8 mouse cellular contexts compared by ENCODE assay signal in genomic region chr2:180456705-180457104, GRCm38 (mm10). TPM values are rescaled to one million over a fixed set of nuclear protein-coding genes. Genes with fewer than 3 reads are reported as not detected.
DNase-seq lines count a peak whose midpoint lies in the region; ATAC-seq and TF ChIP-seq lines count a peak whose summit lies in the region.

No protein-coding gene starts in this region.

- ATAC-seq in forebrain, embryonic 14.5 days, result no peak
- ATAC-seq in liver, embryonic 16.5 days (ENCODE audit: low read depth), result no peak
- no peak for ATAC-seq in CD4-positive, CD25-positive, alpha-beta regulatory T cell, adult 4 months

- no peak for DNase-seq in heart, embryonic 10.5 days (ENCODE audit: low spot score)
- DNase-seq in heart, adult 8-10 months (ENCODE audit: low spot score), result no peak
- no peak for DNase-seq in forebrain, embryonic 14.5 days (ENCODE audit: low spot score)
- peak; percentile 46 for DNase-seq in thymus, postnatal 14 days
- DNase-seq in retina, postnatal 1 day, result no peak

- no peak for TF ChIP-seq EP300 in ES-Bruce4 (IDR thresholded peaks at IDR 0.05; ENCODE audit: insufficient read depth, low read depth, low read length)

- peak overlapping the region; percentile 73; the same call in 1 of the 2 replicates for H3K27ac ChIP-seq in heart, embryonic 10.5 days
- no peak overlapping the region for H3K27ac ChIP-seq in ES-Bruce4 (ENCODE audit: insufficient read depth, low read length)
- H3K27ac ChIP-seq in forebrain, embryonic 14.5 days (ENCODE audit: low read depth, low read length), result no peak overlapping the region
- no peak overlapping the region for H3K27ac ChIP-seq in liver, embryonic 16.5 days (ENCODE audit: low read length)

- peaks cover 57% of the 10 kb centered on the region for H3K27me3 ChIP-seq in heart, embryonic 10.5 days (ENCODE audit: insufficient read depth, poor library complexity, severe bottlenecking)
- H3K27me3 ChIP-seq in ES-Bruce4 (ENCODE audit: control insufficient read depth, insufficient read depth, low read length, poor library complexity, severe bottlenecking), result no peaks in the 10 kb centered on the region
- no peaks in the 10 kb centered on the region; the same call in 1 of the 2 replicates for H3K27me3 ChIP-seq in forebrain, embryonic 14.5 days (replicated peaks; ENCODE audit: control insufficient read depth, insufficient read depth, low read length)
- H3K27me3 ChIP-seq in liver, embryonic 16.5 days (ENCODE audit: control insufficient read depth, insufficient read depth, low read depth, low read length), result peaks cover 28% of the 10 kb centered on the region

- peak overlapping the region; percentile 68 for H3K4me3 ChIP-seq in heart, embryonic 10.5 days
- peak overlapping the region; percentile 60 for H3K4me3 ChIP-seq in ES-Bruce4 (ENCODE audit: low read depth, low read length)
- H3K4me3 ChIP-seq in forebrain, embryonic 14.5 days (ENCODE audit: low read depth, low read length), result peak overlapping the region; percentile 53
- peak overlapping the region; percentile 58 for H3K4me3 ChIP-seq in liver, embryonic 16.5 days (ENCODE audit: low read depth, low read length)

- peak overlapping the region; percentile 47 for H3K9ac ChIP-seq in ES-Bruce4 (ENCODE audit: low read depth, poor library complexity, severe bottlenecking)
- H3K9ac ChIP-seq in forebrain, embryonic 14.5 days (ENCODE audit: low read length), result peak overlapping the region; percentile 63
- no peak overlapping the region for H3K9ac ChIP-seq in liver, embryonic 16.5 days (ENCODE audit: low read depth, low read length)

- no peak for TF ChIP-seq CTCF in ES-Bruce4 (IDR thresholded peaks at IDR 0.05; ENCODE audit: low read depth, low read length)

- WGBS in heart, embryonic 10.5 days, result 3% methylated on average over 28 of the region's 28 CpGs
- 2% methylated on average over 23 of the region's 28 CpGs for WGBS in forebrain, embryonic 14.5 days
- WGBS in liver, embryonic 16.5 days (ENCODE audit: insufficient replicate concordance), result 1% methylated on average over 26 of the region's 28 CpGs

- peaks cover 31% of the 10 kb centered on the region for H3K4me1 ChIP-seq in heart, embryonic 10.5 days
- peaks cover 5% of the 10 kb centered on the region for H3K4me1 ChIP-seq in ES-Bruce4 (ENCODE audit: control insufficient read depth, insufficient read depth, low read length)
- peaks cover 3% of the 10 kb centered on the region; the same call in 1 of the 2 replicates for H3K4me1 ChIP-seq in forebrain, embryonic 14.5 days (ENCODE audit: control insufficient read depth, insufficient read depth, low read length)
- peaks cover 7% of the 10 kb centered on the region for H3K4me1 ChIP-seq in liver, embryonic 16.5 days (ENCODE audit: control insufficient read depth, low read depth, low read length)

- H3K4me2 ChIP-seq in forebrain, embryonic 14.5 days (ENCODE audit: low read length), result peak overlapping the region; percentile 98
- H3K4me2 ChIP-seq in liver, embryonic 16.5 days (ENCODE audit: low read depth, low read length), result peak overlapping the region; percentile 77

- no peak for TF ChIP-seq POLR2A in ES-Bruce4 (IDR thresholded peaks at IDR 0.05; ENCODE audit: insufficient read depth, low read length)

- no peaks in the 10 kb centered on the region for H3K9me3 ChIP-seq in heart, embryonic 10.5 days
- no peaks in the 10 kb centered on the region for H3K9me3 ChIP-seq in ES-Bruce4 (replicated peaks; ENCODE audit: control insufficient read depth, insufficient read depth, low read length, poor library complexity, severe bottlenecking)
- no peaks in the 10 kb centered on the region for H3K9me3 ChIP-seq in forebrain, embryonic 14.5 days (replicated peaks; ENCODE audit: control insufficient read depth, low read length)
- no peaks in the 10 kb centered on the region for H3K9me3 ChIP-seq in liver, embryonic 16.5 days (replicated peaks; ENCODE audit: control insufficient read depth, low read length)

- H3K36me3 ChIP-seq in heart, embryonic 10.5 days, result no peaks in the 10 kb centered on the region
- no peaks in the 10 kb centered on the region for H3K36me3 ChIP-seq in ES-Bruce4 (ENCODE audit: control insufficient read depth, insufficient read depth, low read length, poor library complexity, severe bottlenecking)
- H3K36me3 ChIP-seq in forebrain, embryonic 14.5 days (ENCODE audit: control insufficient read depth, insufficient read depth, low read length), result no peaks in the 10 kb centered on the region
- no peaks in the 10 kb centered on the region for H3K36me3 ChIP-seq in liver, embryonic 16.5 days (ENCODE audit: control insufficient read depth, insufficient read depth)

RNA-seq across cellular contexts. Expression of gene Slco4a1, which starts 0.7 kb away (rescaled TPM):
- 0.59 and 0.60 TPM in 2 replicates for polyA plus RNA-seq in heart, embryonic 10.5 days (2016; fragmentation: Nextera tagmentation; extraction: Ambion mirVana)
- total RNA-seq in heart, adult 8-10 months (2022), result under 1 TPM in 2 of 4 experiments, not detected in 2; 0.09 to 0.34 TPM
- 11.9 and 14.5 TPM in 2 replicates for polyA plus RNA-seq in ES-Bruce4 (2011; ENCODE audit: insufficient read depth, insufficient read length, low read depth, missing spikeins)
- 0.74 and 1.1 TPM in 2 replicates for polyA plus RNA-seq in forebrain, embryonic 14.5 days (2014; fragmentation: Nextera tagmentation; extraction: Ambion mirVana)
- polyA plus RNA-seq in liver, embryonic 16.5 days (2015; fragmentation: Nextera tagmentation; extraction: Ambion mirVana), result 0.84 and 0.86 TPM in 2 replicates
- polyA plus RNA-seq in CD4-positive, CD25-positive, alpha-beta regulatory T cell, adult 4 months (2017; shearing (Covaris generic)), result 1 to 10 TPM in 1 of 2 experiments, under 1 TPM in 1; 0.31 to 1.1 TPM

RNA-seq across cellular contexts. Expression of gene Ntsr1, which starts 43.1 kb away (rescaled TPM):
- polyA plus RNA-seq in heart, embryonic 10.5 days (2016; fragmentation: Nextera tagmentation; extraction: Ambion mirVana), result 0.12 and 0.26 TPM in 2 replicates
- total RNA-seq in heart, adult 8-10 months (2022), result not detected
- polyA plus RNA-seq in ES-Bruce4 (2011; ENCODE audit: insufficient read depth, insufficient read length, low read depth, missing spikeins), result not detected in 2 replicates
- polyA plus RNA-seq in forebrain, embryonic 14.5 days (2014; fragmentation: Nextera tagmentation; extraction: Ambion mirVana), result 4.4 and 6.1 TPM in 2 replicates
- 0.02 TPM in 1 of 2 replicates, not detected in the other for polyA plus RNA-seq in liver, embryonic 16.5 days (2015; fragmentation: Nextera tagmentation; extraction: Ambion mirVana)
- polyA plus RNA-seq in CD4-positive, CD25-positive, alpha-beta regulatory T cell, adult 4 months (2017; shearing (Covaris generic)), result not detected
